Mouse (Mus musculus): Measurements from ENCODE around the gene Ston2. TPM values are rescaled to one million over a fixed set of nuclear protein-coding genes. Genes with fewer than 3 reads are reported as not detected.
"Not testable (repeated sequence)": the region's sequence is repeated elsewhere in the genome, so short reads cannot be mapped to it uniquely, and the experiment has no call there.

Gene Ston2
- total and polyA plus RNA-seq, 2 experiments from 2014 or later: 7.7 to 21.9 TPM

DNA sequence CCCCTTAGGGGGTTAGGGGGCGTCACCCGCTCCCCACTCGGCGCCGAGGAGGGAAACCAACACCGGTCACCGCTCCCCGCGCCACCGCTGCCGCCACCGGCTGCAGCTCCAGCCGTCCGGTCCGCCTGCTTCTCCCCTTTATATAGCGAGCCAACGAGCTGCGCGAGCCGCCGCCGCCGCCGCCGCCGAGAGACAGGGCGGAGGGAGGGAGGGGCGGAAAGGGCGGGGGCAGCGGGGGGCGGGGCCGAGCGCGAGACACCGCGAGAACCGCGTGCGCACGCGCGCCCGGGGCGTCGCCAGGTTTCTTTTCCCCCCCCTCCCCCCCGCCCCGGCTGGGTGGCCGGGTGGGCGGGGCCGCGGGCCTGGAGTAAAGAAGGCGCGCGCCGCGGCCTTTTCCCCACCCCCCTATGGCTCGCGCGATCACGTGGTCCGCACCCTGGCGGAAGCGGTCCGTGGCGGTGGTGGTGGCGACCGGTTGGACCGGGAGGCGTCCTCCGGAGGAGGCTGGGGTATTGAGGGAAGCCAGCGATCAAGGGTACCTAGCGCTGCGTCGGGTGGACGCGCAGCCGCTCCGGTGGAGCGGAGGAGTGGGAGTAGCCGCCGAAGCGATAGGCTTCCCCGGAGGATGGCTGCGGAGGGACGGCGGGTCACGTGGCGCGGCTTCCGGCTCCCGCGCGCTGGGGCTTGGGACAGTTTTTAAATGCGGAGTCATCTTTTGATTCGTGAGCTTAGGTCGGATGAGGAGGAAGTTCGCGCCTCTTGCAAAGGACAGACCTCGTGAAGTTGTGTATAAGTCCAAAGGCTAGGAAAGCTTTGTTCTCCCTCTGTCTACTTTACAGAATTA lies 198.1 kb downstream of the Ston2 start, which contains the start of gene Gtf2a1:
Gene Gtf2a1 (minus strand): TSS at position 641 of the 844 bp plus-strand sequence.
- peak; percentile 90 for ATAC-seq
- Histone ChIP-seq H3K4me1 (ENCODE audit: insufficient read depth, low read length) (peaks cover 9% of the 10 kb centered on the region), H3K27ac (peak within 1 kb of the TSS; percentile 99), H3K4me3 (ENCODE audit: low read length) (peak within 1 kb of the TSS; percentile 68), H3K9ac (replicated peaks; ENCODE audit: low read length) (peak within 1 kb of the TSS; percentile 99), H3K27me3 (ENCODE audit: insufficient read depth, low read length) (no peaks in the 10 kb centered on the region), H3K36me3 (ENCODE audit: insufficient read depth, low read length) (peaks cover 2% of the 10 kb centered on the region; the same call in 1 of the 2 replicates), H3K4me2 (ENCODE audit: low read depth, low read length) (peak within 1 kb of the TSS; percentile 77), H3K9me3 (ENCODE audit: low read length) (no peaks in the 10 kb centered on the region)
- WGBS: under 1% methylated on average over 56 of the region's 99 CpGs
- peak; percentile 98 for DNase-seq (ENCODE audit: low spot score)
- TF ChIP-seq CTCF (IDR thresholded peaks at IDR 0.05; ENCODE audit: low read depth): no peak

- Histone ChIP-seq H3K4me1 (ENCODE audit: insufficient read depth, low read length) (peaks cover 9% of the 10 kb centered on the region), H3K4me3 (ENCODE audit: low read length) (peak overlapping the region; percentile 68), H3K4me2 (ENCODE audit: low read depth, low read length) (peak overlapping the region; percentile 65), H3K27me3 (ENCODE audit: insufficient read depth, low read length) (no peaks in the 10 kb centered on the region), H3K36me3 (ENCODE audit: insufficient read depth, low read length) (peaks cover 7% of the 10 kb centered on the region; the same call in 1 of the 2 replicates), H3K27ac (peak overlapping the region; percentile 99), H3K9me3 (ENCODE audit: low read length) (no peaks in the 10 kb centered on the region), H3K9ac (replicated peaks; ENCODE audit: low read length) (peak overlapping the region; percentile 99)
- no peak for DNase-seq (ENCODE audit: low spot score)
- no peak for TF ChIP-seq CTCF (IDR thresholded peaks at IDR 0.05; ENCODE audit: low read depth)
- 0% methylated on average over 11 of the region's 11 CpGs for WGBS
- ATAC-seq: no peak
Observed at GRCm38 (mm10) chr12:91589542-91589846, 198.7 kb downstream of the Ston2 start.

- Histone ChIP-seq H3K4me1 (ENCODE audit: insufficient read depth, low read length) (peaks cover 9% of the 10 kb centered on the region), H3K27ac (peak overlapping the region; percentile 99), H3K9ac (replicated peaks; ENCODE audit: low read length) (peak overlapping the region; percentile 99), H3K27me3 (ENCODE audit: insufficient read depth, low read length) (no peaks in the 10 kb centered on the region), H3K9me3 (ENCODE audit: low read length) (no peaks in the 10 kb centered on the region), H3K4me3 (ENCODE audit: low read length) (peak overlapping the region; percentile 68), H3K36me3 (ENCODE audit: insufficient read depth, low read length) (peaks cover 12% of the 10 kb centered on the region; the same call in 1 of the 2 replicates), H3K4me2 (ENCODE audit: low read depth, low read length) (peak overlapping the region; percentile 65)
- no peak for TF ChIP-seq CTCF (IDR thresholded peaks at IDR 0.05; ENCODE audit: low read depth)
- 0 out of 2 replicates have a peak, but pooled peaks have one; percentile 3 for ATAC-seq
- WGBS: under 1% methylated on average over 66 of the region's 83 CpGs
- peak; percentile 72 for DNase-seq (ENCODE audit: low spot score)
Observed at GRCm38 (mm10) chr12:91588670-91589541, 199.3 kb downstream of the Ston2 start.

GRCm38 (mm10) chr12:91588176-91588669 lies 200.0 kb downstream of the Ston2 start:
- peaks cover 12% of the 10 kb centered on the region; the same call in 1 of the 2 replicates for H3K36me3 ChIP-seq (ENCODE audit: insufficient read depth, low read length)
- H3K27ac ChIP-seq: peak overlapping the region; percentile 99
- DNase-seq (ENCODE audit: low spot score) (peak; percentile 96), ATAC-seq (peak; percentile 91)
- peak overlapping the region; percentile 68 for H3K4me3 ChIP-seq (ENCODE audit: low read length)
- peak; percentile 29; the same call in 1 of the 2 replicates for TF ChIP-seq CTCF (IDR thresholded peaks at IDR 0.05; ENCODE audit: low read depth)
- peak overlapping the region; percentile 65 for H3K4me2 ChIP-seq (ENCODE audit: low read depth, low read length)
- WGBS: under 1% methylated on average over 32 of the region's 32 CpGs
- H3K27me3 ChIP-seq (ENCODE audit: insufficient read depth, low read length): no peaks in the 10 kb centered on the region
- peaks cover 9% of the 10 kb centered on the region for H3K4me1 ChIP-seq (ENCODE audit: insufficient read depth, low read length)
- peak overlapping the region; percentile 99 for H3K9ac ChIP-seq (replicated peaks; ENCODE audit: low read length)
- no peaks in the 10 kb centered on the region for H3K9me3 ChIP-seq (ENCODE audit: low read length)

- no peak for TF ChIP-seq CTCF (IDR thresholded peaks at IDR 0.05; ENCODE audit: low read depth)
- WGBS: 6% methylated on average over 5 of the region's 5 CpGs
- Histone ChIP-seq H3K4me1 (ENCODE audit: insufficient read depth, low read length) (peaks cover 9% of the 10 kb centered on the region), H3K36me3 (ENCODE audit: insufficient read depth, low read length) (peaks cover 12% of the 10 kb centered on the region; the same call in 1 of the 2 replicates), H3K27me3 (ENCODE audit: insufficient read depth, low read length) (no peaks in the 10 kb centered on the region), H3K9ac (replicated peaks; ENCODE audit: low read length) (peak overlapping the region; percentile 99), H3K4me3 (ENCODE audit: low read length) (peak overlapping the region; percentile 68), H3K27ac (peak overlapping the region; percentile 99), H3K9me3 (ENCODE audit: low read length) (no peaks in the 10 kb centered on the region), H3K4me2 (ENCODE audit: low read depth, low read length) (peak overlapping the region; percentile 65)
- ATAC-seq: no peak
- DNase-seq (ENCODE audit: low spot score): peak; percentile 30
Observed at GRCm38 (mm10) chr12:91587491-91588033, 200.6 kb downstream of the Ston2 start.

- DNase-seq (ENCODE audit: low spot score) (no peak), ATAC-seq (no peak)
- Histone ChIP-seq H3K27ac (peak overlapping the region; percentile 99), H3K4me1 (ENCODE audit: insufficient read depth, low read length) (peaks cover 9% of the 10 kb centered on the region), H3K36me3 (ENCODE audit: insufficient read depth, low read length) (peaks cover 12% of the 10 kb centered on the region; the same call in 1 of the 2 replicates), H3K4me2 (ENCODE audit: low read depth, low read length) (peak overlapping the region; percentile 65), H3K27me3 (ENCODE audit: insufficient read depth, low read length) (no peaks in the 10 kb centered on the region), H3K4me3 (ENCODE audit: low read length) (peak overlapping the region; percentile 68), H3K9me3 (ENCODE audit: low read length) (no peaks in the 10 kb centered on the region), H3K9ac (replicated peaks; ENCODE audit: low read length) (peak overlapping the region; percentile 99; the same call in 1 of the 2 replicates)
- WGBS: 28% methylated on average over 3 of the region's 3 CpGs
- TF ChIP-seq CTCF (IDR thresholded peaks at IDR 0.05; ENCODE audit: low read depth): no peak
Observed at GRCm38 (mm10) chr12:91587077-91587476, 201.1 kb downstream of the Ston2 start.

GRCm38 (mm10) chr12:91585815-91586214 lies 202.4 kb downstream of the Ston2 start:
- not testable (repeated sequence) for H3K9ac ChIP-seq (replicated peaks; ENCODE audit: low read length); H3K9me3 ChIP-seq (ENCODE audit: low read length); ATAC-seq

More at GRCm38 (mm10) chr12:91585815-91586214, 202.4 kb downstream of the Ston2 start:
- 95% methylated on average over 4 of the region's 4 CpGs for WGBS
- DNase-seq (ENCODE audit: low spot score); H3K4me2 ChIP-seq (ENCODE audit: low read depth, low read length); H3K4me3 ChIP-seq (ENCODE audit: low read length); H3K4me1 ChIP-seq (ENCODE audit: insufficient read depth, low read length); H3K27ac ChIP-seq; H3K27me3 ChIP-seq (ENCODE audit: insufficient read depth, low read length): not testable (repeated sequence)
- H3K36me3 ChIP-seq (ENCODE audit: insufficient read depth, low read length): peaks cover 12% of the 10 kb centered on the region; the same call in 1 of the 2 replicates

Data from hindbrain, postnatal 0 days (tissue).